Mouse (Mus musculus) cortical plate, adult 2 months (tissue): Measurements from ENCODE around the gene Gm12184. TPM values are rescaled to one million over a fixed set of nuclear protein-coding genes. Genes with fewer than 3 reads are reported as not detected.

ENCODE experiments used
- H3K27ac ChIP-seq: fragments of 200-500 bp; 2 replicates; pipeline ENCODE4 v1.5.1; 2012; ENCODE audit warnings: low read length, control low read depth, inconsistent platforms; ENCODE audit not compliant: insufficient read depth
- H3K4me1 ChIP-seq: fragments of 200-500 bp; 2 replicates; pipeline ENCODE4 v1.6.1; 2011; ENCODE audit warnings: low read length; ENCODE audit not compliant: control insufficient read depth, insufficient read depth
- H3K4me3 ChIP-seq: fragments of 200-500 bp; 2 replicates; pipeline ENCODE4 v1.5.1; 2011; ENCODE audit warnings: mild to moderate bottlenecking, low read length, control low read depth; ENCODE audit not compliant: insufficient read depth
- CTCF ChIP-seq: fragments of 200-500 bp; IDR thresholded peaks from 2 replicates; pipeline ENCODE4 v1.5.1; 2011; ENCODE audit warnings: mild to moderate bottlenecking, control low read depth, low read length; ENCODE audit not compliant: insufficient read depth; ENCODE audit errors: extremely low read depth
- POLR2A ChIP-seq: fragments of 200-500 bp; IDR thresholded peaks from 2 replicates; pipeline ENCODE4 v1.6.1; 2011; ENCODE audit warnings: mild to moderate bottlenecking, low read length, control low read depth; ENCODE audit not compliant: insufficient read depth; ENCODE audit errors: extremely low read depth
- polyA plus RNA-seq: library from polyadenylated mRNA; depleted of rRNA; stranded (reverse); fragments of >200 nt; gene quantifications from 2 replicates; pipeline ENCODE4 v1.2.3, GENCODE M21; 2012

Gene Gm12184
- polyA plus RNA-seq, 1 experiment, result 33.8 TPM

DNA sequence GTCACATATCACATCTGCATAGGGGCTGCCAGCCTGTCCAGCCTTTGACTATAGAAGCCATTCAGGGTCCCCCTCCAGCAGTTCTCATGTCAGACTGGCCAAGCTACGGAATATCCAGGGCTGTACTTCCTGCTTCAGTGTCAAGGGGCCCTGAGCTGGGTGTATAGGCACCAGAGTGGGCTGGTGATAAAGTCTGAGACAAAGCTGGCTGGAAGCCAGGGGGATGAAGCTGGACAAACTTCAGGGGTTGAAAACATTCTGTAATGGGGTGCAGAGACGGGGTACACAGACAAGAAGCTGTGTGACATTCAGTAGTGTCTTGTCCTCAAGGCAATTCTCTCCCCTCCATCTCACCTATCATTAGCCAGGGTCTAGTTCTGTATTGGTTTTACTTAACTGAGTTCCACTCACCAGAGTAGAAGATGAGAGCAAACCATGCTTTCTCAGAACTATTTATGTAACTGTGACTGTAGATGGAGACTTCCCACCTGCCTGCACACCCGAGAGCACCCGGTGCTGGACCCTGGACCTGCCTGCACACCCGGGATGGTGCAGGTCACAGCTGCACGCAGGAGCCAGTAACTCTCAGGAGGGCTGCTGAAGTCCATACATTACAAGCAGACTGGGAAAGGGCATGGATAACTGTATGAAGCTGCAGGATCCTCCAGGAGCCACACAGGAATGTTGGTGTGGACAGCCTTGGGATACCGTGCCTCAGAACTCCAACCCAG, 43.1 kb upstream of the Gm12184 start:
- no peak overlapping the region for H3K27ac ChIP-seq
- no peaks in the 10 kb centered on the region for H3K4me1 ChIP-seq
- H3K4me3 ChIP-seq, result peak overlapping the region; percentile 19; the same call in 1 of the 2 replicates
- TF ChIP-seq POLR2A (no peak), CTCF (no peak)

DNA sequence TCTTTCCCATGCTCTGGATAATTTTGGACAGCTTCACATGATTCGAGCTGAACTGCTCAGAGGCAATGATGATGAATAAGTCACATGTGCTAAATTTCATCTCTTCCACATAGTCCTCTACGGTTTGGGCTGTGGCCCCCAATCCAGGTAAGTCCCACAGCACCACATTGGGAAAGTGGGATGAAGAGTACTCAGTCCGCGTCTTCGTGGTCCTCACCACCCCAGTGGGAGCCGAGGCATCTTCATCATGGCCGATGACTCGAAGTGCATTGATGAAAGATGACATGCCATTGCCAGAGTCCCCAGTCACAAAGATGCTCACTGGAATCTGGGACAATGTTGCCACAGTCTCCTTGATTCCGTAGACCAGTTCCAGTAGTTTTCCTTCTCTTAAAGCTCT, 40.0 kb upstream of the Gm12184 start:
- no peak overlapping the region for H3K4me3 ChIP-seq
- no peak overlapping the region for H3K27ac ChIP-seq
- no peak for TF ChIP-seq CTCF
- TF ChIP-seq POLR2A, result no peak
- no peaks in the 10 kb centered on the region for H3K4me1 ChIP-seq

DNA sequence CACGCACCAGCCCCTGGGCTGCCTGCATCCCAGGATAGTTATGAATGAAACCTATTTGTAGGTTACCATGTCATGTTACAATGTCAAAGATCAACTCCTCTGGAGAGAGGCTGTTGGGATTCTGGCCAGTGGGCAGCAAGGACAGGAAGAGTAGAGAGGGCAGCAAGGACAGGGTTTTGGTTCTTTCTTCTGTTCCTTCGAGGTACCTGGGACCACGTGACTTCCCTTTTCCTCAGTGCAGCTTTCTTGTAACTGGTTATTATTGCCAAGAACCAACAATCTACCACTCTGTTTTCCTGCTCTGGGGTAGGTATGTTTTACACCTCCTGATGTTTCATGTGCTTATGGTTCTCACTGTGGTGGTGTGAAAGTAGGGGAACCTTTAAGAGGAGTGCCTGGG, 37.4 kb upstream of the Gm12184 start:
- no peak overlapping the region for H3K4me3 ChIP-seq
- TF ChIP-seq POLR2A (no peak), CTCF (no peak)
- H3K4me1 ChIP-seq, result no peaks in the 10 kb centered on the region
- H3K27ac ChIP-seq, result no peak overlapping the region

DNA sequence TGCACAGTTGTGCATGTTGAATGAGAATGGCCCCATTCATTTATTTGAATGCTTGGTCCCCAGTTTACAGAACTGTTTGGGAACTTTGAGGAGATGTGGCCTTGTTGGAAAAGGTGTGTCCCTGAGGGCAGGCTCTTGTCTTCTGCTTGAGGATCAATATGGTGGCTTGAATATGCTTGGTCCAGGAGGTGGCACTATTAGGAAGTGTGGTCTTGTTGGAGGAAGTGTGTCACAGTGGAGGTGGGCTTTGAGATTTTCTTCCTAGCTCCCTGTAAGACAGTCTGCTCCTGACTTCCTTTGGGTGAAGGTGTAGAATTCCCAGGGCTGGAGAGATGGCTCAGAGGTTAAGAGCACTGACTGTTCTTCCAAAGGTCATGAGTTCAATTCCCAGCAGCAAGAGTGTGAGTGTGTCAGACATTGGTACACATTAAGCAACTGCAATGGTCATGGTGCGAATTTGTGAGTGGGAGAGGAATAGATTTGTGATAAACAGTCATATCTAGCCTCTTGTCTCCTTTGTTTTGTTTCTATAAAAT, 36.4 kb upstream of the Gm12184 start:
- TF ChIP-seq POLR2A, result no peak
- TF ChIP-seq CTCF, result no peak
- Histone ChIP-seq H3K4me3 (no peak overlapping the region), H3K27ac (no peak overlapping the region), H3K4me1 (no peaks in the 10 kb centered on the region)

DNA sequence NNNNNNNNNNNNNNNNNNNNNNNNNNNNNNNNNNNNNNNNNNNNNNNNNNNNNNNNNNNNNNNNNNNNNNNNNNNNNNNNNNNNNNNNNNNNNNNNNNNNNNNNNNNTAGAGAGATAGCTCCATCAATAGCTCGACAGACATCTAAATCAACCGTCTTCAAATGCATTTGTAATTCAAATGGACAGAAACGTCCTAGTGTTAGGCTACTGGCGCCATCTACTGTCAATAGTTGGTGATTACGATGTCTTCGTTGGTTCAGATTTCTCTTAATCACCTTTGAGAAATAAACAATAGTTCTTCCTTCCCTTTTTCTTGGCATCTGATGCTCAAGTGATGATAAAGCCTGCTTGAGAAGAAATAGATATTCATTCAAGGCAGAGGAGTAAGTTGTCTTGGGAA, 32.6 kb upstream of the Gm12184 start:
- Histone ChIP-seq H3K4me3 (no peak overlapping the region; the same call in 1 of the 2 replicates), H3K27ac (no peak overlapping the region), H3K4me1 (peaks cover 1% of the 10 kb centered on the region; the same call in 1 of the 2 replicates)
- TF ChIP-seq CTCF (0 out of 2 replicates have a peak, but pooled peaks have one; percentile 32), POLR2A (no peak)

DNA sequence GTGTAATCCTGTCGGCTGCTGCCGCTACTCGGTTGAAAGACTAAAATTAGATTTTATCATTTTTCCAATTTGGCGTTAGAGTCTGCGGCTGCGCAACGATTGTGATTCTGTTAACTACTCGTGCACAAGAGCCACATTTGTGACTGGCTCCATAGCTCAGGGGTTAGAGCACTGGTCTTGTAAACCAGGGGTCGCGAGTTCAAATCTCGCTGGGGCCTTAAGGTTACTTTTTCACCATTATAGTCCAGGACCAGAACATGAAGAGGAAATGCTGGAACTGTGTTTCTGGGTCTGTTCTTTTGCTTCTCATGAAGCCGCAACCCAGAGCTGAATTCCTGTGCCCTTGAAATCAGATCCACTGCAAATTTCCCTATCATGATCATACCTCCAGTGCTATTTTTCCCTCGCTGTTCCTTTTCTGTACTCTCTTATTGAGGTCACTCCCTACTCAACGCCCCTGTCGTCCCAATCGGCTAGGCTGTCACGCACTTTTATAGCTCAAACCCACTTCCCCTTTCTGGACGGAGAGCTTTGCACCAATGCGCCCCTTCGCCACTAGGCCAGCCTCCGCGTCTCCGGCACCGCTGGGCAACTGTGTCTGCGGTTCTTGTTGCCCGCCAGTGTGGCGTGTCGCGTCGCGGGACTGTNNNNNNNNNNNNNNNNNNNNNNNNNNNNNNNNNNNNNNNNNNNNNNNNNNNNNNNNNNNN, 27.2 kb upstream of the Gm12184 start:
- Histone ChIP-seq H3K27ac (no peak overlapping the region), H3K4me3 (peak overlapping the region; percentile 91), H3K4me1 (peaks cover 4% of the 10 kb centered on the region)
- TF ChIP-seq POLR2A (no peak), CTCF (no peak)

DNA sequence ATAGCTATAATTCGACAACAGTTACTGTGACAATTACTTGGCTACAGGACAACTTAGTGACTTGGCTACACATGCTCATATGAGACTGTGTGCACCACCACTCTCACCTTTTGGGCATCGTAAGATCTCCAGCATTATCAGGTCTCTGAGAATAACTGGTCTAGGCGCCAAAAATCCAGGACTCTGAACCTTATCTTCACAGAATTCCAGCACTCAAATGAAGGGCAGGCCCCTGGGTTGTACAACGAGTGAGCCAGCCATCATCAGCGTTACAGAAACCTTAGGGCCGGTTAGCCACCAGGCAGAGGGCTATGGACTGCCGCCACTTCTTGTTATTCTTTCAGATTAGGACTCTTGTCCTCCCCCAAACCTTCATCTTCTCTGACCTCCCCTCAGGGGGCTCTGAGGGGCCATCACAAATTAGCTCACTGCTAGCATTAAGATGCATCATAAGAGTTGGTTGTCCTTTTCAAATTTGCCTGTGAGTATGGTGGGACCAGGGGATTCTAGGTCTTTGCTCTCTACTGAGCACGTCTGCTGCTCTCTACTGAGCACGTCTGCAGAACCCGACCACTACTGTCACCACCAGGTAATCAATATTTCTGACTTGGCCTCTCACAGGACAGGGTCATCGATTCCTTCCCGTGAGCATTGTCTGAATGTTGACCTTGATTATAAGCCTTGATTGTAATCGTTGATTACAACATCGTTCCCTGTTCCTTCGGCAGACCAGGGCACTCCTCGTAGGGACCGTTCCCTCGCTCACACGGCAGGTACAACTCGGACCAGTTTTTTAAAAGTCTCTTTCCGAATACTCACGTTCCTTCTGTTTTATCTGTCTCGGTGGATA, 26.4 kb upstream of the Gm12184 start:
- Histone ChIP-seq H3K4me1 (peaks cover 4% of the 10 kb centered on the region), H3K4me3 (peak overlapping the region; percentile 91), H3K27ac (no peak overlapping the region)
- no peak for TF ChIP-seq CTCF
- TF ChIP-seq POLR2A, result no peak

DNA sequence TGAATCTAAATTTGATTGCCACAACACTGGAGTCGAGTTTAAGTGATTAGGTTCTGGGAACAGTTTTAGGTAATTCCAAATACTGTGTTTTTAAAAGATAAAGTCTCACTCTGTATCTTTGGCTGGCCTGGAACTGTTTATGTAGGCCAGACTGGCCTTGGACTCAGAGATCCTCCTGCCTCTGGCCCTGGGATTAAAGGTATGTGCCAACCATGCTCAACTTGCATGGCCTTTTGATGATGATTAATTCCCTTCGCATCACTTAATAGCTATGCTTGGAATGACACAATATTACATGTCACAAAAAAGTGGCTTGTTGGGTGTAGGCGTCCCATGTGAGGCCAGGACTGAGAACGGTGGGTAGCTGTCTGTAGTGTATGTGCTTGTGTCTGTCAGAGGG, 25.7 kb upstream of the Gm12184 start:
- peaks cover 4% of the 10 kb centered on the region for H3K4me1 ChIP-seq
- no peak overlapping the region for H3K27ac ChIP-seq
- no peak overlapping the region for H3K4me3 ChIP-seq
- TF ChIP-seq POLR2A (no peak), CTCF (no peak)
